Mouse (Mus musculus) left cerebral cortex, adult 11 months (tissue): Measurements from ENCODE around the gene Cerkl.

Source experiments
- DNase-seq: peaks from one replicate; pipeline ENCODE4 v3.0.0; 2022; ENCODE audit warnings: low spot score

Gene Cerkl

DNA sequence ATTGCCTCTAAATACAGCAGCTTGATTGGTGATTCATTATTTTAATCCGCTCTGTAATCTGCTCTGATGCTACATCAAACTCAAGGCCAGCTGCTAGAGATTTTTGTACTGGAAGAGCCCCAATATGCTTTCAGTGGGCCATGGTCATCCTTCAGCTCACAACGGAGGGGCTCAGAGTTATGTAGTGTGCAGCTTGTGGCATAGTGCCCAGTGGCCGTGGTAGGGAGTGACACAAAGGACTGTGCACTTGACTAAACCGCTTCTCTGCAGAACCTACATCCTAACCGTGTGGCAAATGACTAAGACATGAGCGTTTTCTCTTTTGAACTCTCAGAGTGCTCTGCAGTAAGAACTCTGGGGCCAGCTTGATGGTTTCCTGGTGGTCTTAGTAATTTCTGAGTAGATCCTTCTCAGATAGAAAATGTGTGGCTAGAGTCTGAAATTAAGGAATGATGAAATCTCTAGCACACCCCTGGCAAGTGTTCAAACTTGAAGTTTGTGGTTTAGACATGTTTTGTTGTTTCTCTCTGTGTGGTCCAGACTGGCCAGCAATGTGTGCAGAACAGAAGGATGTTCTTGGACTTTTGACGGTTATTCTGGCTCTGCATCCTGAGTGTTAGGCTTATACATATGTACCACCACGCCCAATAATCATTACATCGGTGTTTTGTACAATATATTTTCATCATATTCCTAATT lies 140.3 kb downstream of the Cerkl start:
- no peak for DNase-seq

GRCm38 (mm10) chr2:79315108-79315507 lies 141.5 kb downstream of the Cerkl start:
- no peak for DNase-seq

- DNase-seq = no peak
These were observed 144.1 kb downstream of the Cerkl start for GRCm38 (mm10) chr2:79312499-79312898.

- peak; percentile 24 for DNase-seq
These were observed 147.0 kb downstream of the Cerkl start for GRCm38 (mm10) chr2:79309454-79310118.

GRCm38 (mm10) chr2:79307549-79307948 lies 149.0 kb downstream of the Cerkl start:
- peak; percentile 49 for DNase-seq

DNA sequence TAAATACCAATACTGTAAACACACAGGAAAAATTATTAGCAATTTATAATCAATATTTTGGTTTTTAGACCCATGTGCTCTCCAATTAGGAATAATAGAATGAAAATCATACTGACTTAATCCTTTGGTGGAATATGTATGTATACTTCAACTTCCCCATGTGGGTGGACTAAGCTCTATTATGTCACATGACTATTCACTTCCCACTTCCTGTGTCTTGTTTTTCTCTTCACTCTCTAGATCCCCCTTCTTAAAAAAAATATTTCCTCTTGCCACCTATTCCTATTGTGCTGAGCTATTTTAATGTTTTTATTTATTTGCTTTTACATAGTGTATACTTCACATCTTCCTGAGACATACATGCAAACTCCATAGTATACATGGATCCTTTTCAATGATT lies 154.2 kb downstream of the Cerkl start:
- DNase-seq = no peak

DNA sequence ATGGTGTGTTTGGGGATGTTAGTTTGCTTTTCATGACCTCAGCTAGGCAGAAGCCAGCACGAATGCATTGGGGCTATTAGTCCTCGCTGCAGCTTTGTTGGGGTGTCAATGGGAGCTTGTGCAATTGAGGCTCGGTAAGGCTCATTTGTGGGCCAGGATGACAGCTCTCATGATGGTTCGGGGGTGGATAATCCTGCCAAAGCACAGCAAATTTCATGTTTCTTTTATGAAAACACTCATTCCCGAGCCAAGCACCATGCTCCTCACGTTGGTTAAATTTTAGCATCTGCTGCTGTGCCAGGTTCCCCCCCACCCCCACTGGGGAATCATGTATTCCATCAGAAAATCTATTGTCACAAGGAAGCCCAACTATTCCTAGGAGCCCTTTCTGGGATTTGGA lies 164.2 kb downstream of the Cerkl start:
- no peak for DNase-seq

GRCm38 (mm10) chr2:79291922-79292321 lies 164.7 kb downstream of the Cerkl start:
- DNase-seq = no peak

DNA sequence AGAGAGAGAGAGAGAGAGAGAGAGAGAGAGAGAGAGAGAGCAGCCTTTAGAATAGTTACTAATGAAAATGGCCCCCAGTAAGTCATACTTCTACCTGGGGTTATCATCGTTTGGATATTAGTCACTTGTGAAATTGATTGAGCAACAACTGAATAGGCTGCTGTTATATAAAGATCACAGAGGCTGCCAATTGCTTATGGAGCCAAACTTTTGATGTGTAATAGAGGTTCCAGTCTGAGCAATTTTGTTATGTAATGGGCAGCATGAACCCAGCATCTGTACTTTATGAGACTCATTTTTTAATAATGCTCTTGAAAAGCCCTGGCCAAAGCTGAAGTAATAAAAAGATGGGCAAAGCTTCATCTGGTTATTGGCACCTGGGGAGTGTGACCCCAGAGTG lies 166.4 kb downstream of the Cerkl start:
- DNase-seq = no peak

GRCm38 (mm10) chr2:79284206-79284605 lies 172.4 kb downstream of the Cerkl start:
- no peak for DNase-seq
